Mouse (Mus musculus) spleen, postnatal 10 days (tissue): ENCODE measurements around the gene Mfsd5.
A peak's percentile ranks its signal among the peaks of the same experiment; 100 is the strongest.

Experiments
- DNase-seq, 2 experiments: peaks; one replicate each; pipeline ENCODE4 v3.0.0; 2021 to 2022; ENCODE audit warnings: low spot score in 2 of 2

The Mfsd5 gene

DNA sequence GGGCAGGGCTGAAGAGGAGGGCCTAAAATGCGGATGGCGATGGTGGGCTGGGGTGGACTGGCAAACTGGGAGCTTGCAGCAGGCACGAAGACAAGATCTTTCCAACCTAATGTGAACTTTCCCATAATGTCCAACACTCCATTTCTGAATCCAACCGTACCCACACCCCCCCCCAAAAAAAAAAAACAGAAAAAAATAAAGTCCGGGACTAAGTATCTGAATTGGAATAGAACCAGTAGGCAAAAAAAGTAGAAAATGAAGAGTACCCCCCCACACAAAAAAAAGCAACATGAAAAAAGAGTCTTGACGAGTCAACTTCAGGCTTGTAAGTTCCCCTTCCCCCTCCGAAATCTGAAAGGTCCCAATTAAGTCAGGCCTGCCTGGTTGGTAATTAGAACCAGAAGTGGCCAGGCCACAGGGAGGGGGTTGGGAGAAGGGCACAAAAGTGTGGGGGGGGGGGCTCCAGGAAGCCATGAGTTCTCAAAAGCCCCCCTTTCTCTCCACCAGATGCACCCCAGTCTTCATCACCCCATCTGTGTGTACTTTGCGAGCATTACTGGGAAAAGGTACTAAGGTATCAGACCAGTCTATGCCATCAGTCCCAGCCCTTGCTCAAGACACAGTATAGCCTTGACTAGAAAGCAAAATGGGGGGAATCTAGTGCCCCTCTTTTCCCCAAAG is 31.0 kb upstream of the Mfsd5 start:
- no peak for DNase-seq

DNA sequence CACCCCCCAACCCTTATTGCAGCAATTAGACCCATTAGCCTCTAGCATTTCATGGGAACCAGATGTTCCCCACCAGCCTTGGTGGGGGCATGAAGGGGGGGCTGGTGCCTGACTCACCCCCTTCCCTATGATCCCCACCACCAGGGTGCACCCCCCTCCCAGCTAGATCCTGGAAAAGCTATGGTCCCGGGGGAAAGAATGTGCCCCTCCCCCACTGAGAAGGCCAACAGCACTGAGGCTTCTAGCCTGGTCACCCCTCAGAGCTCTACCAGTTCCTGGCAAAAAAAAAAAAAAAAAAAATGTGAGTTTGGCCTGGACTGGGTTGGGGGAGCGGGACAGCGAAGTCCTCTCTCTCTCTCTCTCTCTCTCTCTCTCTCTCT is 30.5 kb upstream of the Mfsd5 start:
- no peak for DNase-seq

DNA sequence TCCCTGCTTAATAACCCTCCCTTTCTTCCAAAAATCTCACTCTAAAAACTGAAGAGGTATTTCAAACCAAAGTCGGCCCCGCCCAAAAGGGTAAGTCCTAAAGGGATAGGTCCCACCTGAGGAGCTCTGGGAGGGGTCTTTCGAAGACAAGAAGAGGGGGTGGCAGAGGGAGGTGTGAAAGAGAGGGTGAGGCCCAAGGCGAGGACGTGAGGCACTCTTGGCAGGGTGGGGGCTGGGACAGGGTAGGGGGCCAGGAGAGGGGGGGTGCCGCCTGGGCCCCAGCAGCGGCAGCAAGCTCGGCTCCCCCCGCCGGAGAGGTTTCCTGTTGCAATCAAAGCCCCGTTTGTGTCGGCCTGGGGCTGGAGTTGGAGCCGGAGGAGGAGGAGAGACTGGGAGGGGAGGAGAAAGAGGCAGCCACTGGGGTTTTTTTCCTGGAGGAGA is 30.0 kb upstream of the Mfsd5 start:
- DNase-seq, result no peak

DNA sequence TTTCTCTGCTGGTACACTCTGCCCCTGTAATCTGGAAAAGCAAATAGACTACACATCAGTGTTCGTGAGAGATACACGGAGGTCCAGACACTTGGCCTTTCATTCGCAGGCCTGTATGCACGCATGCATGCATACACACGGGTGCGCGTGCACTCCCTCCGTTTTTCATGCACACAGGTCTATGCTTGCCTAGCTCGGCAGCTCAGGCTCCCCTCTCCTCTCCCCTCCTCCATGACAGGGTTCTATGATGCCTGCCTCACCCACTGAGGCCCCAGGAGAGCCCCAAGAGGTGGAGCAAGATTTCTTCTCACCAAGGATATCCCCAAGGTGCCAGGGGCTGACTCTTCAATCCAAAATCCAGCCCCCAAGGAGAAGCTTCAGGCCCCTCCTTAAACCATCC is 29.3 kb upstream of the Mfsd5 start:
- DNase-seq, result no peak

DNA sequence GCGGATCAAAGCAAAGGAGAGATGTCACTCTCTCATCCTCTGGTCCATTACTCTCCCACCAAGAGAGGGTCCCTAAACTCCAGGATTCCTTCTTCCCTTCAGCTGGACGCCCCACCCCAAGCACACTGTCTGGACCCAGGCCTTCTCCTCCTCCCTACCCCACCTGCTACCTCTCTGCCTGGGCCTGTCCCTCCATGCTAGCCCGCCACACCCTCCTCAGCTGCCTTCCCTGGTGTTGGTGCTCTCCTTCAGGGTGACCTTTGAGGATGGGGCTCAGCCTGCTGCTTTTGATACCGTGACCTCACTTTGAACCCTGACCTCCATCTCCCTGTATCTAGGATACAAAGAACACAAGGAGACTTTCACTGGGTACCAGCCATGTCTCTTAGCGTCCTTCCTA is 28.7 kb upstream of the Mfsd5 start:
- no peak for DNase-seq

DNA sequence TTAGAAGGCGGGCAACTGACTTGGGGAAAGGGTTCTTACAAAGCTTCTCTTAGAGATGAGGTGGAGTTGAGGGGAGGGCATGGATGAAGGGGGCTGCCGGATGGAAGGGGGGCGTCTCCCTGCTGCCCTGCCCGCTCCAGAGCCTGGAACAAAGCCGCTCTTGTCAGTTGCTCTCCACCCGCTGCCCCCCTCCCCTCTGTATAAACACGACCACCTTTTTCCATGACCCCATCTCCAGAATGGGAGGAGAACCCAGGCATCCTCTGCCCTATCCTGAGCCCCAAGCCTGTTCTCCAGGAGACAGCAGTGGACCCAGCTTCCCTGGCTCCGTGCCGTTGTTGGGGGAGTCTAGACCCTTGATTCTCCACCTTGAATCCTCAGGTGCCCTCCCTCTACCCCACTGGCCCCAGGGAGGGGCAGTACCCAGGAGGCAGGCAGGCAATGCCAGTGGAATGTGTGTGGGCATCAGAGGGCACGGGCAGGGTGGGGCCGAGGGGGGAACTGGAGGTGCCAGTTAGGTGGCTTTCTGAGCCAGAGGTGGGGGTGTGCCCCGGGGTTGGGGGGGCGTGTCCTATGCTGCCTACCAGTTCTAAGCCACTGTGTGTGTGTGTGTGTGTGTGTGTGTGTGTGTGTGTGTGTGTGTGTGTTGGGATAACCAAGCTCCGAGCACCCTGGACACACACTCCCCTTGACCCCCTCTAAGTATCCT is 23.6 kb upstream of the Mfsd5 start:
- DNase-seq, result no peak

DNA sequence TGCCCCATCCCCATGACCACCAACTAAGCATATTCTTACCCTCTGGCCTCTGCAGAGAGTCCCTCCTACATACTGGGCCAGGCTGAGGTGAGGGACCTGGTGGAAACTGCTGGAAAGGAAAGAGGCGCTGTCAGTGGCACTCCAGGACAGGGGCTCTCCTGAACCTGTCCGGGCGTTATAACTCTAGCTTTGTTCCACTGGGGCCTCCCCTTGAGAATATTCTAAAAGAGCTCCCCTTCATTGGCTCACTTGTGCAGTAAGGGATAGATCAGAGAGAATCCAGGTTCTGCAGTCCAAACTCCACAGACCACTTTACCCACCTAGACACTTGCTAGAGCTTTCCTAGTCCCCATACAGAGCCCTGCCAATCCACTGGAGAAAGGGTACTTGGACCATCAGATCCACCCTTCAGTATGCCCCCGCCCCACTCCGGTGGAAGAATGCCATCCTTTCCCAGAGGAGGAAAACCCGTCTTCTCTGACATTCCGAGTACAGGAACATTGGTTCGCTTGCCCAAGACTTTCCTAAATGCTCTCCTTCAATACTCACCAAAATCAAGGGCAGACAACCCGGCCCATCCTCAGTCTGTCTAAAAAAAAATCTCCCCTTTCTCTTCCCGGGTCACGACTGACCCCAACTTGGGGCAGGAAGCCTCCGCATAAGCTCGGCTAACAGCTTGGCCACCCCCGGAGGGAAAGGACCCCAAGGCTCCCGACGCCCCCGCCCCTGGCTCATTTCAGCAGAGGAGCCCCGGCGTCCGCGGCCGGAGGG is 22.6 kb upstream of the Mfsd5 start:
- DNase-seq, result no peak

DNA sequence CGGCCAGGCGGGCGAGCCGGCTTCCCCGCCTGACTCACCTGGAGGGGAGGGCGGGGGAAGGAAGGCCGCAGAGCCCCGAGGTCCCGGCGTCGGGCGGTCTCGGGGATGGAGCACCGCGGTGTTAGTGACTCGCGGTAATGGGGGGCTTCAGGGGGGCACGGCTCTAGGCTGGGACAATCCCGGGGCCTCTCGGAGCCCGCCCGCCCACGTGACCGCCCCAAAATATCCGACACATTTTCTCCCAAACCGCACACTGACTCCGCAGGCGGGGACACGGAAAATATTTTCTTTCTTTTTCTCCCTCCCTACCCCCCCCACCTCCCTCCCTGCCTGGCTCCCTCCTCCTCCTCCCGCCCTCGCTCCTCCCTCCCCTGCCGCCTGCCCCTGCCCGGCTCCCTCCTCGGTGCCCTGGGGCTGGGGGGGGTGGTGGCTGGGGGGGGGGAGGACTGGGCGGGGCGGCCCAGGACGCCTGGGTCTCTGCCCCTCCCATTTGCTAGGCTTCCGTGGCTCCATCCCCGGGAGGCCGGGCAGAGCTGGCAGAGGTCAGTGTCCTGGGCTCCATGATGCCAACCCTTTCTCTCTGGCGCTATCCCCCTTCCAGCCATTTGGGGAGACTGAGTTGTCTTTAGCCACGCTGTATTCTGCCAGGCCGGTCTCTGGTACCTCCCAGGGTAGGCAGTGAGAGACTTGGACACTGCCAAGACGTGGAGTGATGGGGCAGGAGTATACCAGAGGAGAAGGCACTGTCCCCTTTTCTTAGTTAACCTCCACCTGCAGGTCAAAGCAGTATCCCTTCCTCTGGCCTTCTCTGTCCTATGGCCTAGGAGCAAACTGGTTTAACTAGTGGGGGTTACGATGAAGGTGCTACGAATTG is 21.8 kb upstream of the Mfsd5 start, which contains the start of gene Rarg:
Gene Rarg (minus strand): TSS at position 316 of the 874 bp plus-strand sequence.
- no peak for DNase-seq

DNA sequence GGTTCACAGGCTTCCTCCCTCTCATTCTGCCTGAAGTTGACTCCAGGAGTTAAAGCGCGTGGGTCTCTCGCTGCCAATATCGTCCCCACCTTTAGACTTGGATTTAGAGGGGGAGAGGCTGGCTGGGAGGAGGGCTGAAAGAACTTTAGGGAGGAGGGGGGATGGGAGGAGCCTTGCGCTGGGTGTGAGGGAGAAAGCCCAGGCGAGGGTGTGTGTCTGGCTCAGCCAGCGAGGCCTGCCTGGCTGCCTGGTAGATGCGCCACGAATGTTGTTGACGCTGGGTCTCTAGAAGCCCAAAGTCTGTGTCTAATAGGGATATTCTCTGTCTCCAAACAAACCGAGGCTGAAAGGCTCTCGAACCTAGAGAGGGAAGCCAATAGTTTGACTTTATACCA is 21.2 kb upstream of the Mfsd5 start:
- DNase-seq, result no peak

DNA sequence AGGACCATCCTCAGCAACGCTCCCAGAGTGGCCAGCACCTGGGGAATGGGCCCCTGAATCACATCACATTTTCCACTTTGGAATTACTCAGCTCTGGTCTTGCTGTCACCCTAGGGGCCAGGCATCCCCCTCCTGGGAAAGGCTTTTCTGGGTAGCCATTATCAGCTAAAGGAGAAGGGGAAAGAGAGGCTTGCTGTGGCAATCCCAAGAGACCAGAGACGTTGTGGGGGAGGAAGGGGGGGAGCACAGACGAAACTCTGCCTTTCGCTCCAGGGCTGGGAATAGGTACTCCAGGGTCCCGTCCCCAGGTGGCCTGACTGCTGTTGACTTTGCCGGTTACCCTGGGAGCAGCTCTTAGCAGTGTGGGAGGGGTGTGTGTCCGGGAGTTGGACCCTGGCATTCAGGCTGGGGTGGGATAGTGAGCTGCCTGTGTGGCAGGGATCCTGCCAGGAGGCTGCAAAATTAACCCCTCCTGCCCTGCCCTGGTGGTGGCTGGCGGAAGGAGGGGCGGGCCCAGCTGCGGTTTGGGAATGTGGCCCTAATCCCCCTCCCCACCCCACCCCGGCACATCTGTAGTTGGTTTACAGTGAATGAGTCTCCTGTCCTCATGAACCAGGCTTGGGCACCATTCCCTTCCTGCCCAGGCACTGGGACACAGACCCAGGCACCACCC is 20.5 kb upstream of the Mfsd5 start:
- no peak for DNase-seq

DNA sequence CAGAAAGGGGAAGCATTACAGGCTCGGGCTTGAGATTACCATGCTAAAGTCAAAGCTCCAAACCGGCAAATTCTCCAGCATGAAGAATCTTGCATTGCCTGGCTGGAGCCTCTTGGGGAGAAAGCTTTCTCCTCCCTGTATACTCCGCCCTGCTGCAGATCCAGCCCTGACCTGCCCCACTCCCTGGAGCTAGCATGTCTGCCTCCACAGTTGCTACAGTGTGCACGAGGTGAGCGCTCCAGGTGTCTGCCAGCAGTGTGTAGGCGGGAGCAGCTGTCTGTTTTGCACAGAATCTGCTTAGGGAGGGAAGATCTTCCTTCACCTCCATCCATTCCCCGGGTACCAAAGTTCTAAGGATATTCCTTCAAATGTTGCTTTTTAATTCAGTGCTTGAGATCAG is 16.7 kb upstream of the Mfsd5 start:
- no peak for DNase-seq

DNA sequence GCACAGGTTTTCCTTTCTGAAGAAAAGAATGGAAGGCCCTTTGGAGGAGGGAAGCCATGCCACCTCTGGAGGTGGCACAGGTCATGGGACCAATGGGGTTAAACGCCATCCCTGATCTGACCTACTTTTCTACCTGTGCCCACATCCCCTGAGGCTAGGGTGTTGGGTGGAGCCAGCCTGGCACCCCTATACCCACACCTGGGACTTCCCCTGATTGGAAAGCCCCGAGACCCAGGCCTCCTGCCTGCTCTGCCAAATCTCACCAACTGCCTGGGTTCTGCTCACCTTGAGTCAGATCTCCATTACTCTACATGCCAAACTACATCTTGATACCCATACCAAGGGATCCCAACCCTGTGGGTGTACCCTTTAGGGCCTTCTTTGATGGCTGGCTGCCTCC is 16.2 kb upstream of the Mfsd5 start:
- no peak for DNase-seq

DNA sequence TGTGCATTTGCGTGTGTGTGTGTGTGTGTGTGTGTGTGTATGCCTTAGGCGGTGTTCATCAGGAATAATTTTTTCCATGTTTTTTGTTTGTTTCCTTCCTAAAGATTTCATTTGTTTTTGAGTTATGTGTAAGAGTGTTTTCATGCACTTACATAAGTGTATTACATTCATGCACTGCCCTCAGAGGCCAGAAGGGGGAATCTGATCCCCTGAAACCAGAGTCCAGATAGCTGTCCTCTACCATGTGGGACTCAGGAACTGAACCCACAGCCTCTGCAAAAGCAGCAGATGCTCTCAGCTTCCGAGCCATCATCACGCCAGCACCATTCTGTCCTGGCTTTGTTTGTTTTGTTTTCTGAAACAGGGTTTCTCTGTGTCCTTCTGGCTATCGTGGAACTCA is 13.7 kb upstream of the Mfsd5 start:
- DNase-seq, result no peak

DNA sequence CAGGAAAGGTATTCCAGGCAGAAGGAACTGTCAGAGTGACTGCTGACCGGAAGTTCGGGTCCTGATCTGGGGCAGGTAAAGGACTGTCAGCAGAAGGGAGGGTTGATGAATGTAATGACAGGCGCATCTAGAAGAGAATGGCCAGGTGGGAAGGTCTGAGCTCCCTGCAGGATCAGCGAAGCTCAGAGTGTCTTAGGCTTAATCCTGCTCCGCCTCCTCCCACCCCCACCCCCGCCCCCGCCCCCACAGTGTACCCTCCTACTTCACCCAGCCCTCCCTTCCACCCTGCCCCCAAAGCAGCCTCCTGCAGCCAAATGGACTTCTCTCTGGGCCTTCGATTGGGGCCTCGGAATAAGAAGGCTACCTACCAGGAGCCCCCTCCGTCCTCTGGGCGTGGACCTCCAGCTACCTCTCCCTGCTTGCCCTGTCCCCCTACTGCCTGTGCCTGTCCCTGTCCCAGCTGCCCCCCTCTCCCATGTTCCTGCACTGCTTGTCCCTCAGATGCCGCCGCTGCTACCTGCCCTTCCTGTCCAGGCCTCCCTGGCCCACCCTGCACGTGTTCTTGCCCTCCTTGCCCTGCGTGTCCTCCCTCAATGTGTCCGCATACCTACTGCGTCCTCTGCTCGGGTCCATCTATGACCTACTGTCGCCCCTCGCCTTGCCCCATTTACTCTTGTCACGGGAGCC is 8.8 kb upstream of the Mfsd5 start, which contains the start of gene Gm9918:
Gene Gm9918 (plus strand): TSS at position 290 of the 687 bp plus-strand sequence.
- no peak for DNase-seq

DNA sequence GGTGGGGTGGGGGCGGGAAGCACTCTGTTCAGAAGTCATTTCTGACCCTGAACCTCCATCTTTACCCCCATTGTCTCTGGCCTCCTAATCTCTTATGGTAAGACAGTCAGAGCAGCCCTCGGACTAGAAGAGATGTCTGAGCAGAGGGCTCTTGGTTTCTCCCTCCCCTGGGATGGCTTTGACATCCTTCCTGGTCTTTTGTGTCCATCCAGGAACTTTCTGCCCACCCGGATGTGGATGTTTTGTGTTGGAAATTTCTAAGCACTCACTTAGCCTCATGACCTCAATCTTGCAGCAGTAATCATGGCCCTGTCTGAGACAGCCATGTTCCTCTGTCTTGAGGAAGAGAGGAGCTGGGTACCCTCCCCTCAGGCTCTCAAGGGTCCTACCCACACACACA is 7.8 kb upstream of the Mfsd5 start:
- DNase-seq, result no peak

DNA sequence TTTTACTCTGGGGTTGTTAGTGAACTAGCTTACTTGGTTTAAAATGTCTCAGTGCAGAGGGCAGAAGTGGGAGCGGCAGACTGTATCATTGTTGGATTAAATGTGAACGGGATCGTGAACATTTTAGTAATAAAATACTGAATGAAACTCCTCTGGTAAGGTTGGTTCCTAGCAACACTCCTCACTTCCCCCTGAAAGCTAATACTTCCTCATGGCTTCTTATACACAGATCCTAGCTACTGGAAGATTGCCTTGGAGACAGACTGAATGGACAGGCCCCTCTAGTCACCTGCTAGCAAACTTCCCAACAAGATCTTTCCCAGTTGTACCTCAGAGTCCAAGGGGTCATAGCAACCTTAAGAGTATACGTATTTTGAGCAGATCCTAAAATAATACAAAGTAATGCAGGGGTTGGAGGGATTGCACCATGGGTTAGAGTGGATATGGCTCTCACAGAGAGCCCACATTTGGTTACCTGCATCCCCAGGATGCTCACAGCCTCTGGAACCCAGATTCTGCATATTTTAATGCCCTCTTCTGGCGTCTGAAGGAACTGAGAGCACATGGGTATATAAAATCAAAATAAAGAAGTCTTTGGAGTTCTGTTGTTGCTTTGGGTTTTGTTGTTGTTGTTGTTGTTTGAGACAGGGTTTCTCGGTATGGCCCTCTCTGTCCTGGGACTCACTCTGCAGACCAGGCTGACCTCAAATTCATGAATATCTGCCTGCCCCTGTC is 5.1 kb upstream of the Mfsd5 start:
- DNase-seq, result no peak

DNA sequence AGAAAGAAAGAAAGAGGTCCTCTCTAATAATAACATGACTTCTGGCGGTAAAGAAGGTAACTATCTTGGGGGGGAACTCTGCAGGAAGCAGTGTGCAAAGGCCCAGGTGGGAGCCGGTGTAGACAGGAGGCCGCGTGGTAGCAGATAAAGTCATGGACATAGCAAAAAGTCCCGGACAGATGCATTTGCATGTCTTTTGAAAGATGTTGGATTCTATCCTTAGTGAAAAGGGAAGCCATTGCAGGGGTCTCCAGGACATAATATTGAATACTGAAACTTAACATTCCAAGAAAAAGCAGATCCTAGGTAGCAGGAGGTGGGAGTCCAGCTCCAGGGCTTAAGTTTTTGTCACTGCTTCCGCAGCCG is 545 bp upstream of the Mfsd5 start:
- no peak for DNase-seq

DNA sequence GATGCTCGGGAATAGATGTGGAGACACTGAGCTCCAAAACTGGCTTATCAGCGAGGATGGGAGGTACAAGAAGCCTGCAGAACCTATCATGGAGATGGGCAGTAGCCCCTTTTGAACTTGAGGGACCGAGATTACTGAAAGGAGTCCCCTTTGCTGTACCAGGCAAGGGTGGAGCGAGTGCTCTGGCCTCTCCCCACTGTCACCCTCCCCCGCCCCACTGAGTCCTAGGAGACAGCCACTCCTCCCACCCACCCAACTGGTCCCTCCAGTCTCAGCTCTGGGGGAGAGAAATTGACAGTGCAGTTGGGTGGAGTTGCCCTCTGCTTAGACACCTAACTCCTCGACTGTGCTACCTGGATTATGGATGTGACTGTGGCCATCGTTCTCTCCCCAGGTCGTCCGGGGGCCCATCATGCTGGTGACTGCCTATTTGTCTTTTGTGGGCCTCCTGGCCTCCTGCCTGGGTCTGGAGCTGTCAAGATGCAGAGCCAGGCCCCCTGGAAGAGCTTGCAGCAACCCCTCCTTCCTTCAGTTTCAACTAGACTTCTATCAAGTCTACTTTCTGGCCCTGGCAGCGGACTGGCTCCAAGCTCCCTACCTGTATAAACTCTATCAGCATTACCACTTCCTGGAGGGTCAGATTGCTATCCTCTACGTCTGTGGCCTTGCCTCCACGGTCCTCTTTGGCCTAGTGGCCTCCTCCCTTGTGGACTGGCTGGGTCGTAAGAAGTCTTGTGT is 698 bp downstream of the Mfsd5 start:
- DNase-seq, result peak in 1 of 2 experiments; percentile 26

DNA sequence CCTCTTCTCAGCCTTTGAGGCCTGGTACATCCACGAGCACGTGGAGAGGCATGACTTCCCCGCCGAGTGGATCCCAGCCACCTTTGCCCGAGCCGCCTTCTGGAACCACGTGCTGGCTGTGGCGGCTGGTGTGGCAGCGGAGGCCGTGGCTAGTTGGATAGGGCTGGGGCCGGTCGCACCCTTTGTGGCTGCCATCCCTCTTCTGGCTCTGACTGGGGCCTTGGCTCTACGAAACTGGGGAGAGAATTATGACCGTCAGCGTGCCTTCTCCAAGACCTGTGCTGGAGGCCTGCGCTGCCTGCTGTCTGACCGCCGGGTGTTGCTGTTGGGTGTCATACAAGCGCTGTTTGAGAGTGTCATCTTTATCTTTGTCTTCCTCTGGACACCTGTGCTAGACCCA is 1.4 kb downstream of the Mfsd5 start:
- DNase-seq, result no peak
